Mouse (Mus musculus) cerebellum, adult 2 months (tissue): Measurements from ENCODE around the gene Olfr1497.

ENCODE experiments used
- CTCF ChIP-seq: fragments of 200-500 bp; IDR thresholded peaks from 2 replicates; pipeline ENCODE4 v1.5.1; 2011; ENCODE audit warnings: low read depth, mild to moderate bottlenecking, control low read depth, low read length, moderate library complexity, borderline replicate concordance; ENCODE audit not compliant: insufficient read depth
- POLR2A ChIP-seq: fragments of 200-500 bp; IDR thresholded peaks from 2 replicates; pipeline ENCODE4 v1.6.1; 2011; ENCODE audit warnings: low read length, control low read depth, borderline replicate concordance; ENCODE audit not compliant: insufficient read depth

- TF ChIP-seq CTCF (no peak), POLR2A (no peak)
Measured at GRCm38 (mm10) chr19:13777578-13777977, 20.4 kb downstream of the Olfr1497 start, which contains the start of gene Olfr1496.
